Mouse (Mus musculus) hindbrain, postnatal 0 days (tissue): ENCODE measurements at regions not wholly inside any gene's neighbourhood (a gene's known extent, or its start where the extent isn't known, plus 50 kb on each side); places are given as distances from the start of the nearest gene placed in this dataset.
A peak's percentile ranks its signal among the peaks of the same experiment; 100 is the strongest.

Experiments used
- ATAC-seq: fragments of 200-750 bp; cut with Nextera tagmentation; 2 replicates; pipeline ENCODE4 v1.8.0; 2017; ENCODE audit warnings: mild to moderate bottlenecking, moderate TSS enrichment, moderate library complexity
- DNase-seq: peaks from one replicate; pipeline ENCODE4 v3.0.0-alpha.2; 2015; ENCODE audit warnings: low spot score
- H3K27ac ChIP-seq: fragments of 300-500 bp; sonication (generic); 2 replicates; pipeline ENCODE4 v1.5.1; 2014; ENCODE audit warnings: mild to moderate bottlenecking
- H3K27me3 ChIP-seq: fragments of 300-500 bp; sonication (generic); 2 replicates; pipeline ENCODE4 v1.6.1; 2014; ENCODE audit warnings: low read length, mixed read lengths; ENCODE audit not compliant: insufficient read depth
- H3K36me3 ChIP-seq: fragments of 300-500 bp; sonication (generic); 2 replicates; pipeline ENCODE4 v1.6.1; 2014; ENCODE audit warnings: low read length, mixed read lengths; ENCODE audit not compliant: insufficient read depth
- H3K4me1 ChIP-seq: fragments of 300-500 bp; sonication (generic); 2 replicates; pipeline ENCODE4 v1.6.1; 2014; ENCODE audit warnings: antibody characterized with exemption, low read length, mixed read lengths; ENCODE audit not compliant: insufficient read depth
- H3K4me2 ChIP-seq: fragments of 300-500 bp; sonication (generic); 2 replicates; pipeline ENCODE4 v1.6.1; 2014; ENCODE audit warnings: low read depth, mild to moderate bottlenecking, low read length, moderate library complexity, mixed read lengths
- H3K4me3 ChIP-seq: fragments of 300-500 bp; sonication (generic); 2 replicates; pipeline ENCODE4 v1.5.1; 2014; ENCODE audit warnings: low read length
- H3K9ac ChIP-seq: fragments of 300-500 bp; sonication (generic); replicated peaks from 2 replicates; pipeline ENCODE4 v1.6.1; 2014; ENCODE audit warnings: mild to moderate bottlenecking, low read length, moderate library complexity, mixed read lengths
- H3K9me3 ChIP-seq: fragments of 300-500 bp; sonication (generic); 2 replicates; pipeline ENCODE4 v1.6.1; 2016; ENCODE audit warnings: low read length, mixed read lengths
- CTCF ChIP-seq: IDR thresholded peaks from 2 replicates; pipeline ENCODE4 v1.5.1; 2016; ENCODE audit warnings: antibody characterized with exemption, control low read depth, low read depth
- WGBS: fragments of 180-500 bp; shearing (Covaris S2); extraction: QIAGEN DNeasy Blood & Tissue Kit; methylation state at CpG from one replicate; pipeline ENCODE4 v1.1.7; 2014; 5-methylcytosine and 5-hydroxymethylcytosine counted together

GRCm38 (mm10) chr9:61491131-61491712 lies 119.1 kb downstream of the Tle3 start:
- no peaks in the 10 kb centered on the region for H3K4me1 ChIP-seq
- no peak overlapping the region for H3K4me2 ChIP-seq
- H3K9ac ChIP-seq = no peak overlapping the region
- H3K27ac ChIP-seq = no peak overlapping the region
- no peaks in the 10 kb centered on the region for H3K9me3 ChIP-seq
- no peaks in the 10 kb centered on the region; the same call in 1 of the 2 replicates for H3K27me3 ChIP-seq
- TF ChIP-seq CTCF = no peak
- H3K4me3 ChIP-seq = no peak overlapping the region
- WGBS = 46% methylated on average over 6 of the region's 6 CpGs
- DNase-seq (peak; percentile 12), ATAC-seq (no peak)
- H3K36me3 ChIP-seq = no peaks in the 10 kb centered on the region

- Histone ChIP-seq H3K9me3 (no peaks in the 10 kb centered on the region), H3K4me1 (no peaks in the 10 kb centered on the region), H3K27me3 (no peaks in the 10 kb centered on the region; the same call in 1 of the 2 replicates), H3K4me3 (no peak overlapping the region), H3K9ac (no peak overlapping the region), H3K27ac (no peak overlapping the region), H3K4me2 (no peak overlapping the region), H3K36me3 (no peaks in the 10 kb centered on the region)
- DNase-seq = no peak
- 73% methylated on average over 6 of the region's 6 CpGs for WGBS
- no peak for ATAC-seq
- no peak for TF ChIP-seq CTCF
These were observed 117.8 kb downstream of the Tle3 start for GRCm38 (mm10) chr9:61489983-61490382.

DNA sequence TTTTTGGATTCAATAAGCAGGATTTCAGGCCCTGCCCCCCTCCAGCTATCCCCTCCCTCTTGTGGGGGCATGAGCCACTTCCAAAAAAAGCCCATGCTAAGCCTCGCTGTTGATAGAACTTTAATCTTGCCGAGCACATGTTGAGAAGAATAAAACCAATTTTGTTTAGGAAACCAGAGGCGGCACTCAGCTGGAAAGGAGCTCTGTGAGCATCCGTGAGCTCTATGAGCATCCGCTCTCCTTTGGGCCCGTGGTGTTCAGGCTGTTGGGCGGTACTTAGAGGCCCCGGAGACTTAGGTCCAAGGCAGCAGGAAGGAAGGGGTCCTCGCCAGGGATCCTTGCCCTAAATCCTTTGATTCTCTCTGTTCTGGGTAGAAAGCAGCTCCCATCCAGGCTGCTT lies 117.0 kb downstream of the Tle3 start:
- no peak for TF ChIP-seq CTCF
- H3K4me3 ChIP-seq = no peak overlapping the region
- 16% methylated on average over 9 of the region's 9 CpGs for WGBS
- H3K27me3 ChIP-seq = no peaks in the 10 kb centered on the region; the same call in 1 of the 2 replicates
- no peaks in the 10 kb centered on the region for H3K9me3 ChIP-seq
- DNase-seq (no peak), ATAC-seq (no peak)
- no peaks in the 10 kb centered on the region for H3K36me3 ChIP-seq
- no peaks in the 10 kb centered on the region for H3K4me1 ChIP-seq
- H3K27ac ChIP-seq = no peak overlapping the region
- no peak overlapping the region for H3K9ac ChIP-seq
- no peak overlapping the region for H3K4me2 ChIP-seq

GRCm38 (mm10) chr9:61487824-61488223 lies 115.7 kb downstream of the Tle3 start:
- H3K4me1 ChIP-seq = no peaks in the 10 kb centered on the region
- WGBS = 91% methylated on average over 12 of the region's 12 CpGs

DNA sequence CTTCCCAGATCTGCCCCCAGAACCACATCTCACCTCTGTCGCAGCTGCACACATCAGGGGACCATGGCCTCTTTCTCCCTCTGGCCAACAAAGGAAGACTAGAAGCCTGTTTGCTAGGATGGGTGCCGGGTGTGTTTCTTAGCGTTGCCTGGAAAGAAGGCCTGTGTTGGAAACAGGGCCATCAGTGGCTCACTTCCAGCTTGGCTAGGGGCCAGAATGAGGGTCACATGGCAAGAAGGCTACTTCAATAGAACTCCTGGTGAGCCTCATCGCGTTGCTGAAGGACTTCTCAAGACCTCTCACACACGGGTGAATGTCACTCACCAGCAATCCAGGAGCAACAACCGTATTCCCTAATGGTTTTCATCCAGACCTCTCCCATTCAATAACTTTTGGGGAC lies 115.0 kb downstream of the Tle3 start:
- H3K36me3 ChIP-seq = no peaks in the 10 kb centered on the region
- DNase-seq = peak; percentile 76
- H3K9ac ChIP-seq = no peak overlapping the region
- no peak overlapping the region for H3K4me2 ChIP-seq
- no peaks in the 10 kb centered on the region for H3K9me3 ChIP-seq
- H3K27me3 ChIP-seq = no peaks in the 10 kb centered on the region; the same call in 1 of the 2 replicates
- H3K27ac ChIP-seq = no peak overlapping the region
- H3K4me3 ChIP-seq = no peak overlapping the region
- TF ChIP-seq CTCF = no peak
- WGBS = 29% methylated on average over 7 of the region's 7 CpGs
- ATAC-seq = no peak
- H3K4me1 ChIP-seq = no peaks in the 10 kb centered on the region

More at GRCm38 (mm10) chr9:61487824-61488223, 115.7 kb downstream of the Tle3 start:
- H3K4me3 ChIP-seq = no peak overlapping the region
- H3K27me3 ChIP-seq = no peaks in the 10 kb centered on the region; the same call in 1 of the 2 replicates
- DNase-seq = no peak
- no peak overlapping the region for H3K9ac ChIP-seq
- H3K9me3 ChIP-seq = no peaks in the 10 kb centered on the region
- H3K27ac ChIP-seq = no peak overlapping the region
- no peaks in the 10 kb centered on the region for H3K36me3 ChIP-seq
- no peak for TF ChIP-seq CTCF
- H3K4me2 ChIP-seq = no peak overlapping the region
- ATAC-seq = no peak

DNA sequence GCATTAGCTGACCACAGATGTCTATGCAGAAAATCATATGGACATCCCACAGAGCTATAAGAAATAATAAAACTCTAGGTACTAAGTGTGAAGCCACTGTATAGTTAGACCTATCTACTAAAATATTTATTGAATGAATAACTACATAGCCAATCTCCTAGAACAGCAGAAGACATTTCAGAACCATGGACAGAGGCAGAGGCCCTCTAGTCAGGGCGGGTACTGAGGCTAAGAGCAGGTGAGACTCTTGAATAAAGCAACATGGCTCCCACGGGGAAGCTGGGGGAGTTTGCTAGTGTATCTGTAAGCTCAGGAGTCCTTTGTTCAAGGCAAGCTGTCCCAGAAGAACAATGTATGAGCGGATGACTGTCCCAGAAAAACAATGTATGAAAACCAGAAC lies 112.2 kb downstream of the Tle3 start:
- H3K36me3 ChIP-seq = no peaks in the 10 kb centered on the region
- no peaks in the 10 kb centered on the region for H3K4me1 ChIP-seq
- no peak overlapping the region for H3K27ac ChIP-seq
- H3K9ac ChIP-seq = no peak overlapping the region
- WGBS = 49% methylated on average over 3 of the region's 3 CpGs
- ATAC-seq (no peak), DNase-seq (peak; percentile 28)
- H3K27me3 ChIP-seq = no peaks in the 10 kb centered on the region
- H3K4me2 ChIP-seq = no peak overlapping the region
- H3K4me3 ChIP-seq = no peak overlapping the region
- no peaks in the 10 kb centered on the region for H3K9me3 ChIP-seq
- TF ChIP-seq CTCF = no peak

GRCm38 (mm10) chr9:61479626-61480025 lies 107.5 kb downstream of the Tle3 start:
- H3K4me2 ChIP-seq = no peak overlapping the region
- H3K27ac ChIP-seq = no peak overlapping the region
- no peaks in the 10 kb centered on the region for H3K9me3 ChIP-seq
- DNase-seq (no peak), ATAC-seq (no peak)
- no peaks in the 10 kb centered on the region for H3K36me3 ChIP-seq
- no peak for TF ChIP-seq CTCF
- no peak overlapping the region for H3K9ac ChIP-seq
- no peaks in the 10 kb centered on the region for H3K4me1 ChIP-seq
- WGBS = 36% methylated on average over 6 of the region's 6 CpGs
- H3K27me3 ChIP-seq = no peaks in the 10 kb centered on the region
- no peak overlapping the region for H3K4me3 ChIP-seq
